Mouse (Mus musculus) ES-Bruce4 (cell line): ENCODE data around the gene Vsig10.

Experiments used
- CTCF ChIP-seq: IDR thresholded peaks from one replicate; pipeline ENCODE4 v1.8.1; 2011; ENCODE audit warnings: low read depth, low read length
- EP300 ChIP-seq: IDR thresholded peaks from 2 replicates; pipeline ENCODE4 v1.6.1; 2011; ENCODE audit warnings: low read depth, low read length; ENCODE audit not compliant: insufficient read depth
- POLR2A ChIP-seq: IDR thresholded peaks from one replicate; pipeline ENCODE4 v1.8.1; 2011; ENCODE audit warnings: low read length; ENCODE audit not compliant: insufficient read depth

DNA sequence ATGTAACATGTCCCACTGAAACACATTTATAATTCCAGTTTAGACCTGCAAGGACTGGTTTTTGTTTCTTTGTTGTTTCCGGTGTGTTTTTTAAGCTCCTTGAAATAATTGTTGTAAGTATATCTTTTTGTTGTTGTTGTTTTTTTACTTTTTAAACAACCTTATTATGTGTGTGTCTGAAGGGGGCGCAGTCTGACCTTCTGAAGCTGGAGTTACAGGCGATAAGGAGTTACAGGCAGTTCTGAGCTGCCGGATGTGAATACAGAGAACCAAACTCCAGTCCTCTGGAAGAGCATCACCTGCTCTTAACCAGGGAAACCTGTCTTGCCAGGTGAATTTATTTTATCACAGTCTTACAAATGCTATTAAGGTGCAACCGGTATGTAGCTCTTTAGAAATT is 13.1 kb upstream of the Vsig10 start:
- TF ChIP-seq POLR2A = no peak
- TF ChIP-seq CTCF = no peak
- TF ChIP-seq EP300 = no peak
